Mouse (Mus musculus) spleen, adult 2 months (tissue): ENCODE results near the gene Nbas.

ENCODE experiments used
- CTCF ChIP-seq: fragments of 200-500 bp; IDR thresholded peaks from 2 replicates; pipeline ENCODE4 v1.5.1; 2011; ENCODE audit warnings: mild to moderate bottlenecking, inconsistent platforms; ENCODE audit not compliant: insufficient read depth, insufficient read length, insufficient replicate concordance; ENCODE audit errors: extremely low read depth
- POLR2A ChIP-seq: fragments of 200-500 bp; IDR thresholded peaks from 2 replicates; pipeline ENCODE4 v1.6.1; 2011; ENCODE audit warnings: low read depth, low read length, inconsistent platforms

- TF ChIP-seq POLR2A (no peak), CTCF (no peak)
These were observed 228.3 kb downstream of the Nbas start for GRCm38 (mm10) chr12:13497211-13497610.
